Mouse (Mus musculus) myocyte (in vitro differentiated cells): ENCODE measurements around the gene Gm42421.

Experiments used
- E2F4 ChIP-seq: IDR thresholded peaks from one replicate; pipeline ENCODE4 v1.6.1; 2011; ENCODE audit warnings: mild to moderate bottlenecking, control low read depth, moderate library complexity; ENCODE audit not compliant: insufficient read depth
- MAX ChIP-seq: IDR thresholded peaks from one replicate; pipeline ENCODE4 v1.6.1; 2011; ENCODE audit warnings: low read depth, mild to moderate bottlenecking, control low read depth
- POLR2A ChIP-seq: IDR thresholded peaks from one replicate; pipeline ENCODE4 v1.6.1; 2011; ENCODE audit warnings: low read depth, mild to moderate bottlenecking, control low read depth, moderate library complexity; ENCODE audit not compliant: insufficient read length
- POLR2AphosphoS2 ChIP-seq: IDR thresholded peaks from one replicate; pipeline ENCODE4 v1.6.1; 2011; ENCODE audit warnings: low read depth, control low read depth; ENCODE audit not compliant: insufficient read length
- TCF12 ChIP-seq: IDR thresholded peaks from one replicate; pipeline ENCODE4 v1.6.1; 2011; ENCODE audit warnings: mild to moderate bottlenecking, control low read depth; ENCODE audit not compliant: poor library complexity, insufficient read depth, severe bottlenecking
- USF1 ChIP-seq: IDR thresholded peaks from one replicate; pipeline ENCODE4 v1.6.1; 2011; ENCODE audit warnings: low read depth, mild to moderate bottlenecking, control low read depth, moderate library complexity

- TF ChIP-seq E2F4 (no peak), POLR2A (no peak), POLR2AphosphoS2 (no peak), MAX (no peak), USF1 (no peak), TCF12 (no peak)
Observed at GRCm38 (mm10) chr5:143930656-143931055, 2.7 kb downstream of the Gm42421 start.
